Mouse (Mus musculus): Measurements from ENCODE around the gene Foxa2. TPM values are rescaled to one million over a fixed set of nuclear protein-coding genes. Genes with fewer than 3 reads are reported as not detected.

Gene Foxa2
- polyA plus RNA-seq, 1 experiment: 10.0 TPM

GRCm38 (mm10) chr2:148045937-148046798, 601 bp downstream of the Foxa2 start:
- TF ChIP-seq POLR2A (IDR thresholded peaks at IDR 0.05; ENCODE audit: borderline replicate concordance, extremely low read depth, insufficient read depth, insufficient read length, poor library complexity, severe bottlenecking) (no peak), CTCF (IDR thresholded peaks at IDR 0.05; ENCODE audit: borderline replicate concordance, extremely low read depth, insufficient read depth, insufficient read length) (no peak)
- DNase-seq (ENCODE audit: low read depth): no peak

GRCm38 (mm10) chr2:148045543-148045936, 1.2 kb downstream of the Foxa2 start:
- TF ChIP-seq POLR2A (IDR thresholded peaks at IDR 0.05; ENCODE audit: borderline replicate concordance, extremely low read depth, insufficient read depth, insufficient read length, poor library complexity, severe bottlenecking): no peak
- no peak for TF ChIP-seq CTCF (IDR thresholded peaks at IDR 0.05; ENCODE audit: borderline replicate concordance, extremely low read depth, insufficient read depth, insufficient read length)
- DNase-seq (ENCODE audit: low read depth): no peak

GRCm38 (mm10) chr2:148044877-148045539, 1.8 kb downstream of the Foxa2 start:
- no peak for DNase-seq (ENCODE audit: low read depth)
- TF ChIP-seq CTCF (IDR thresholded peaks at IDR 0.05; ENCODE audit: borderline replicate concordance, extremely low read depth, insufficient read depth, insufficient read length) (no peak), POLR2A (IDR thresholded peaks at IDR 0.05; ENCODE audit: borderline replicate concordance, extremely low read depth, insufficient read depth, insufficient read length, poor library complexity, severe bottlenecking) (no peak)

GRCm38 (mm10) chr2:148043976-148044876, 2.5 kb downstream of the Foxa2 start:
- TF ChIP-seq CTCF (IDR thresholded peaks at IDR 0.05; ENCODE audit: borderline replicate concordance, extremely low read depth, insufficient read depth, insufficient read length): no peak
- no peak for TF ChIP-seq POLR2A (IDR thresholded peaks at IDR 0.05; ENCODE audit: borderline replicate concordance, extremely low read depth, insufficient read depth, insufficient read length, poor library complexity, severe bottlenecking)
- DNase-seq (ENCODE audit: low read depth): no peak

GRCm38 (mm10) chr2:148043271-148043975, 3.3 kb downstream of the Foxa2 start:
- TF ChIP-seq CTCF (IDR thresholded peaks at IDR 0.05; ENCODE audit: borderline replicate concordance, extremely low read depth, insufficient read depth, insufficient read length) (no peak), POLR2A (IDR thresholded peaks at IDR 0.05; ENCODE audit: borderline replicate concordance, extremely low read depth, insufficient read depth, insufficient read length, poor library complexity, severe bottlenecking) (no peak)

GRCm38 (mm10) chr2:148042126-148042640, 4.6 kb downstream of the Foxa2 start:
- TF ChIP-seq POLR2A (IDR thresholded peaks at IDR 0.05; ENCODE audit: borderline replicate concordance, extremely low read depth, insufficient read depth, insufficient read length, poor library complexity, severe bottlenecking) (no peak), CTCF (IDR thresholded peaks at IDR 0.05; ENCODE audit: borderline replicate concordance, extremely low read depth, insufficient read depth, insufficient read length) (no peak)
- no peak for DNase-seq (ENCODE audit: low read depth)

More at GRCm38 (mm10) chr2:148043271-148043975, 3.3 kb downstream of the Foxa2 start:
- no peak for DNase-seq (ENCODE audit: low read depth)

- TF ChIP-seq CTCF (IDR thresholded peaks at IDR 0.05; ENCODE audit: borderline replicate concordance, extremely low read depth, insufficient read depth, insufficient read length): no peak
- no peak for TF ChIP-seq POLR2A (IDR thresholded peaks at IDR 0.05; ENCODE audit: borderline replicate concordance, extremely low read depth, insufficient read depth, insufficient read length, poor library complexity, severe bottlenecking)
- no peak for DNase-seq (ENCODE audit: low read depth)
These were observed 5.4 kb downstream of the Foxa2 start for GRCm38 (mm10) chr2:148041381-148041780.

GRCm38 (mm10) chr2:148040236-148041121, 6.3 kb downstream of the Foxa2 start:
- TF ChIP-seq POLR2A (IDR thresholded peaks at IDR 0.05; ENCODE audit: borderline replicate concordance, extremely low read depth, insufficient read depth, insufficient read length, poor library complexity, severe bottlenecking) (no peak), CTCF (IDR thresholded peaks at IDR 0.05; ENCODE audit: borderline replicate concordance, extremely low read depth, insufficient read depth, insufficient read length) (no peak)
- no peak for DNase-seq (ENCODE audit: low read depth)

- no peak for DNase-seq (ENCODE audit: low read depth)
- TF ChIP-seq POLR2A (IDR thresholded peaks at IDR 0.05; ENCODE audit: borderline replicate concordance, extremely low read depth, insufficient read depth, insufficient read length, poor library complexity, severe bottlenecking) (no peak), CTCF (IDR thresholded peaks at IDR 0.05; ENCODE audit: borderline replicate concordance, extremely low read depth, insufficient read depth, insufficient read length) (no peak)
These were observed 7.2 kb downstream of the Foxa2 start for GRCm38 (mm10) chr2:148039351-148040235.
